Mouse (Mus musculus): ENCODE data around the gene Rtl3. TPM values are rescaled to one million over a fixed set of nuclear protein-coding genes. Genes with fewer than 3 reads are reported as not detected.

Rtl3 gene
- polyA plus RNA-seq, 1 experiment from 2014 or later, result 2.3 TPM

Other genes with a start within 250 kb of the Rtl3 start
- 1.4 and 1.5 TPM in 2 replicates for gene Cysltr1, start 237.0 kb downstream of the Rtl3 start, polyA plus RNA-seq (2016; fragmentation: Nextera tagmentation; extraction: Ambion mirVana)
- gene Lpar4, start 80.0 kb upstream of the Rtl3 start, polyA plus RNA-seq (2016; fragmentation: Nextera tagmentation; extraction: Ambion mirVana), result 5.3 and 6.0 TPM in 2 replicates
- 0.05 and 0.08 TPM in 2 replicates for gene P2ry10, start 247.8 kb upstream of the Rtl3 start, polyA plus RNA-seq (2016; fragmentation: Nextera tagmentation; extraction: Ambion mirVana)

Data from liver, embryonic 12.5 days (tissue).